Mouse (Mus musculus): ENCODE data around the gene Zswim4.

Gene Zswim4

DNA sequence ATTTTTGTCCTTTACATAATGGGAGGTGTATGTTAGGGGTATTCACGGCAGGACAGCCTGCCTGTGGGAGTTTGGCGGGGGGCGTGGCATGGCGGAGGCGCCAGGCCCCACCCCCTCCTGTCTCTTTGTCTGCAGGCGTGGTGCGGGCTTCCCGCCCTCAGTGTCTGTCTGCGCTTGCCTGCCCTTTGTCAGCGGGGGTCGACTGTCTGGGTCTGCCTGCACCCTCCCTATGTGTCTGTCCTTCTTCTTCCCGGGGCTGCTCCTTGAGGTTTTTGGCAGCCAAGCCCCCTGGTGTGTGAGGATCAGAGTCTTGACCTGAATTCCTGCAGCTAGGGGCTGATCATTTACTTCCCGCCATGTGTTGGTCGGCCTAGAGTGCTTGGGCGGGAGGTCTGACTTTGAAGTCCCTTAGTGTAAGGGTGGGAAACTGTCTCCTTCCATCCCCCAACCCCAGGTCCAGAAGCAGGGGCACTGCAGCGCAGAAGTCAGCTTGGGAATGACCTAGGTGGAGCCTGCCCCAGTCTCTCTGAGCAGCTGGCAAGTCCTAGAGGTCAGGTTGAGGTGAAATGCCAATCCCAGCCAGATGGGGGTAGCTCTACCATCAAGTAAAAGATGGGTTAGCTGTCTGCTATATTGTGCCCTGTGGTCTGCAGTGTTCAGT, 56.2 kb downstream of the Zswim4 start:
- no peak for DNase-seq (ENCODE audit: low read depth, low spot score)

DNA sequence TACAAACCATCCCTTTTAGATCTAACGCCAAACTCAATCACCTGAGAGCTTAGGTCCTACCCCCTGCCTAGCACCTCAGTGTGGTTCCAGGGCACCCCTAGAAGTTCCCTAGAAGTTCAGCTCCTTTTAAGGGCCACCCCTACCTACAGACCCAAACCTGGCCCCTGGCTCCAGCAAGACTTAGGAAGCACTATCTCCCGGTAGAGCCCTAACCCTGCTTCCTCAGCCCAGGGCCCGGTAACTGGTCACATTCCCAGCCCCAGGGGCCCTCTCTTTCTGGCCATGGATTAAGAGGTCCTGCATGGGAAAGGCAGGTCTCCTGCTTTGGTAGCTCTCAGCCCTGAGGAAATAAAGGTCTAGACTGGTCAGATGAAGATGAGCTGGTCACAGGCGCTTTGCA, 56.9 kb downstream of the Zswim4 start:
- DNase-seq (ENCODE audit: low read depth, low spot score): no peak

DNA sequence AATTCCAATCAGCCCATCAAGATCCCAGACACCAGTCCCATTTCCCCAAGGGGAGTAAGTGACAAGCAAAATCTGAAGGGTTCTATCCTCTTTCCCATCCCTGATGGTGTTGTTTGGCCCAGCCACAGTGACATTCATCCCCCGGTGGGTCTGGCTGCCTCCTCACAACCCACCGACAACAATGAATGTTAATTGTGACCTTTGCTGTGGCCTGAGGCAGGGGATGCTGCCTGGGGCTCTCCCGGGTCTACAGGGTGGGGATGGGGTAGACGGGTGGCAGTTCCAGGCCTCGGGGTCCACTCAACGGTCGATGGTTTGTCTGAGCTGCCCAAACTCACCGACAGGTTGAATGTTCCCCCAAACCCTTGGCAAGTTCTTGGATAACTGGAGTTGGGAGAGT, 58.3 kb downstream of the Zswim4 start:
- no peak for DNase-seq (ENCODE audit: low read depth, low spot score)

DNA sequence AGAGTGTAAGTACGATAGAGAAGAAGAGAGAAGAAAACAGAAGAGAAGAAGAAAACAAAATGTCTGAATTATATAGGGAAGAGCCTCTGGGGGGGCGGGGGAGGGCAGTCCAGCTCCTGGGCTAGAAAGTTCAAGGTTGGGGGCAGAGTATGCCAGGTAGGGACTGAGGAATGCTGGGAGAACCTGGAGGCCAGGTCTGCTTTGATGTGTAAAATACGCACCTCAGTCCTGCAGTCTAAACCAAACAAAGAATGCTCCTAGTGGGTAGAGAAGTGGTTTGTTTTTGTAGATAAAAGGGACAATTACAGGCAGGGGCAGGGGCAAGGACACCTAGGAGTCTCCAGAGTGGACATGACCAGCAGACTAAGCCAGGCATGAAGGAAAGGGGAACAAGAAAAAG, 59.5 kb downstream of the Zswim4 start:
- no peak for DNase-seq (ENCODE audit: low read depth, low spot score)

DNA sequence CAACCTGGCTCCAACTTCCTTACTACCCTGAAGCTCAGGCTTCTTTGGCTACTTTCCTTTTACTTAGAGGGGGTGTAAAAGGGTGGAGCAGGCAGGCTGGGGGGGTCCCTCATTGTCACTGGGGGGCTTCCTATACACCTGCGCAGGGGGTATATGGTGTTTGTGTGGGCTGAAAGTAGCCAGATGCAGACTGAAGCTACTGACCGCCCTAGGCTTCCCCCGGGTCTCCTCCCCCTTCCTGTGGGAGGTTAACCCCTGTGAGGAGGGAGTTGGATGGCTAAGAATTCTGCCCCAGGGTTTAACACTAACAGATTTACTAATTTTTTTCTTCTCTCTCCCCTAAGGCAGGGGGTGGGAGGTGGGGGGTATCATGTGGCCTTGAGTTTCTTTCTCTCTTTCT, 60.3 kb downstream of the Zswim4 start:
- DNase-seq (ENCODE audit: low read depth, low spot score): no peak

DNA sequence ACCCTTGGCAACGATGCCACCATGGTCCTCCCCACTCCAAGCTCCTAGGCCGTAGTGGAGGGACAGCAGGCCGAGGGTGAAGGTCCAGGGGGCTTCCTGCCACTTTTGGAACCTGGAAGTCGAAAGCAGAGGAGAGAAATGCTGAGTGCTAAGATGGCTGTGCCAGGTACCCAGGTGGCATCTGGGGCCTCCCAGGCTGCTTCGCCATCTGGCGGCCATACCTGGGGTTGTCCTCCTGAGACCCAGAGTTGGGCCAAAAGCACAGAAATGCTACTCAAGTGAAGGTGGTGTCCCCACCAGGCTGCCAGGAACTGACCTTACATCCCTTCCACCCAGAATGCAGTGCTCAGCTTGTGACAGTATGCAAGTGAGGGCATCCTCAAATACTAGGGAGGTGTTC, 63.0 kb downstream of the Zswim4 start:
- no peak for DNase-seq (ENCODE audit: low read depth, low spot score)

DNA sequence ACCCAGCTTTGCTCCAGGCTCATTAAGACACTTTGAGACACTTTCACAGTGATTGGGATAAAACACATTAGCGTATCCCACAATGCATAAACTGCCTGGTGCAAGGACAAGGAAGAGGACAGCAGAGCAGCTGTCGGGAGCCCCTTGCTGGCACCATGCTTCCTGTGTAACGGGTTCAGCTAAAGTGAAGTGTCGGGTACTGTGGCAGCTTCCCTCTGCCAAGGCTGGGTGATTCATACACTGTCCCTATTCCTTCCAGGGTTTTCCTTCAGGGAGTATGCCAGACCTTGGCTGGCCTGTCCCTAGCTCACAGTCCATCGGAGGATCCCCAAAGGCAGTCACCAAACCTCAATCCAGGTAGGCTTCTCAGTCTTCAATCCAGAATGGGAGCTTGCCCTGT, 66.8 kb downstream of the Zswim4 start:
- DNase-seq (ENCODE audit: low read depth, low spot score): no peak

DNA sequence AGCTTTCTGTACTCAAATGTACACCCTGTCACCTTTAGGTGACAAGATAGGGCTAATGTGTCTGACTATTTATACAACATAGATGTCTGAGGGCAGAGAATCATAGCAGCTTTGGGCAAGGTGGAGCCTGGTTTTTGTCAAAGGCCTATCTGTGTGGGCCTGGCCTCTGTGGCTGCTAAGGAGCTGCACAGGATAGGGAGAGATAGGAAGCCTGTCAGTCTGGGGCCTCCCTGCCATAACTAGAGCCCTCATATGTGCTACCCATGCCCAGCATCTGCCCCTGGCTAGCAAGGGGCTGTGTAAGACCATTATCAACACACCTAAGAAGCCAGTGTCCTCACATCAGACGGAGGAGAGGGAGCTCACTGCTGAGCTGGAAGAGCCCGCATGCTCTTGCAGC, 69.2 kb downstream of the Zswim4 start:
- DNase-seq (ENCODE audit: low read depth, low spot score): no peak

Measured in forelimb bud, embryonic 11.5 days (tissue).